8 mouse cellular contexts compared by ENCODE assay signal in genomic region chr2:164913428-164913786, GRCm38 (mm10). TPM values are rescaled to one million over a fixed set of nuclear protein-coding genes. Genes with fewer than 3 reads are reported as not detected.
DNase-seq lines count a peak whose midpoint lies in the region; ATAC-seq and TF ChIP-seq lines count a peak whose summit lies in the region.

No protein-coding gene starts in this region.

- H3K9ac ChIP-seq in liver, postnatal 0 days (replicated peaks) = no peak overlapping the region; the same call in 1 of the 2 replicates

- peaks cover 12% of the 10 kb centered on the region for H3K4me1 ChIP-seq in bone marrow, adult 2 months (ENCODE audit: control insufficient read depth, insufficient read depth, low read length)
- H3K4me1 ChIP-seq in liver, postnatal 0 days (ENCODE audit: insufficient read depth) = peaks cover 40% of the 10 kb centered on the region

- no peak overlapping the region for H3K4me3 ChIP-seq in bone marrow, adult 2 months (replicated peaks; ENCODE audit: control insufficient read depth, low read depth, low read length)
- no peak overlapping the region for H3K4me3 ChIP-seq in liver, postnatal 0 days (ENCODE audit: low read depth, low read length)

- no peak for TF ChIP-seq CTCF in bone marrow, adult 2 months (IDR thresholded peaks at IDR 0.05; ENCODE audit: control insufficient read depth, insufficient read depth, low read length)
- TF ChIP-seq CTCF in liver, postnatal 0 days (IDR thresholded peaks at IDR 0.05; ENCODE audit: low read depth) = no peak

- peak overlapping the region; percentile 27; the same call in 1 of the 2 replicates for H3K4me2 ChIP-seq in liver, postnatal 0 days (ENCODE audit: low read depth, low read length)

- peak; percentile 44 for DNase-seq in kidney, postnatal 14 days
- no peak for DNase-seq in kidney, adult 11 months
- peak; percentile 73 for DNase-seq in liver, postnatal 0 days
- DNase-seq in splenic B cell, adult 2 months (ENCODE audit: low read depth, low spot score) = peak; percentile 86
- no peak for DNase-seq in left cerebral cortex, adult 18-20 months (ENCODE audit: low spot score in 2 of 2)
- DNase-seq in frontal cortex, postnatal 14 days (ENCODE audit: low spot score in 2 of 2) = no peak
- no peak for DNase-seq in retina, embryonic 14.5 days (ENCODE audit: low spot score)

- peak overlapping the region; percentile 78 for H3K27ac ChIP-seq in bone marrow, adult 2 months (ENCODE audit: control insufficient read depth, insufficient read depth, low read depth, low read length, poor library complexity)
- H3K27ac ChIP-seq in liver, postnatal 0 days (ENCODE audit: low read depth) = peak overlapping the region; percentile 73

- H3K36me3 ChIP-seq in liver, postnatal 0 days (replicated peaks; ENCODE audit: insufficient read depth, low read length) = peaks cover 10% of the 10 kb centered on the region
- peaks cover 1% of the 10 kb centered on the region for H3K36me3 ChIP-seq in splenic B cell, adult 2 months (ENCODE audit: control insufficient read depth, insufficient read depth, low read length, poor library complexity, severe bottlenecking)

- no peaks in the 10 kb centered on the region for H3K27me3 ChIP-seq in liver, postnatal 0 days (ENCODE audit: insufficient read depth, low read length)
- no peaks in the 10 kb centered on the region; the same call in 1 of the 2 replicates for H3K27me3 ChIP-seq in splenic B cell, adult 2 months (ENCODE audit: control insufficient read depth, insufficient read depth, low read length, poor library complexity, severe bottlenecking)

- H3K9me3 ChIP-seq in liver, postnatal 0 days (ENCODE audit: low read length) = no peaks in the 10 kb centered on the region

- no peak for TF ChIP-seq EP300 in liver, postnatal 0 days (IDR thresholded peaks at IDR 0.05; ENCODE audit: low read depth)

- WGBS in bone marrow, adult 2 months = 21% methylated on average over 2 of the region's 2 CpGs
- 41% methylated on average over 2 of the region's 2 CpGs for WGBS in liver, postnatal 0 days (ENCODE audit: insufficient replicate concordance)

- no peak for TF ChIP-seq POLR2A in bone marrow, adult 2 months (IDR thresholded peaks at IDR 0.05; ENCODE audit: borderline replicate concordance, control insufficient read depth, low read depth, low read length)

- no peak for ATAC-seq in liver, postnatal 0 days

RNA-seq across cellular contexts. Expression of gene Zfp335, which starts 1.9 kb away (rescaled TPM):
- polyA plus RNA-seq in bone marrow, adult 2 months (2011; ENCODE audit: insufficient read depth, insufficient read length, low replicate concordance, missing spikeins) = 17.1 and 35.2 TPM in 2 replicates
- polyA plus RNA-seq in liver, postnatal 0 days (2015; fragmentation: Nextera tagmentation; extraction: Ambion mirVana) = 2.1 and 2.5 TPM in 2 replicates
- total RNA-seq in left cerebral cortex, adult 18-20 months (2021) = 10 to 100 TPM; 25.0 to 25.1 TPM

RNA-seq across cellular contexts. Expression of gene Mmp9, which starts 27.2 kb away (rescaled TPM):
- 173 and 363 TPM in 2 replicates for polyA plus RNA-seq in bone marrow, adult 2 months (2011; ENCODE audit: insufficient read depth, insufficient read length, low replicate concordance, missing spikeins)
- polyA plus RNA-seq in liver, postnatal 0 days (2015; fragmentation: Nextera tagmentation; extraction: Ambion mirVana) = 15.8 and 17.2 TPM in 2 replicates
- total RNA-seq in left cerebral cortex, adult 18-20 months (2021) = 1 to 10 TPM; 2.0 to 2.1 TPM

RNA-seq across cellular contexts. Expression of gene Pcif1, which starts 34.3 kb away (rescaled TPM):
- polyA plus RNA-seq in bone marrow, adult 2 months (2011; ENCODE audit: insufficient read depth, insufficient read length, low replicate concordance, missing spikeins) = 24.8 and 31.6 TPM in 2 replicates
- polyA plus RNA-seq in liver, postnatal 0 days (2015; fragmentation: Nextera tagmentation; extraction: Ambion mirVana) = 38.4 and 38.6 TPM in 2 replicates
- 10 to 100 TPM; 40.6 to 46.1 TPM for total RNA-seq in left cerebral cortex, adult 18-20 months (2021)

RNA-seq across cellular contexts. Expression of gene Slc12a5, which starts 47.2 kb away (rescaled TPM):
- 3.6 and 5.1 TPM in 2 replicates for polyA plus RNA-seq in bone marrow, adult 2 months (2011; ENCODE audit: insufficient read depth, insufficient read length, low replicate concordance, missing spikeins)
- 0.39 and 0.60 TPM in 2 replicates for polyA plus RNA-seq in liver, postnatal 0 days (2015; fragmentation: Nextera tagmentation; extraction: Ambion mirVana)
- total RNA-seq in left cerebral cortex, adult 18-20 months (2021) = 100 to 1,000 TPM; 538 to 565 TPM

RNA-seq across cellular contexts. Expression of gene Pltp, which starts 55.9 kb away (rescaled TPM):
- polyA plus RNA-seq in bone marrow, adult 2 months (2011; ENCODE audit: insufficient read depth, insufficient read length, low replicate concordance, missing spikeins) = 2.4 and 6.5 TPM in 2 replicates
- polyA plus RNA-seq in liver, postnatal 0 days (2015; fragmentation: Nextera tagmentation; extraction: Ambion mirVana) = 33.4 and 35.3 TPM in 2 replicates
- total RNA-seq in left cerebral cortex, adult 18-20 months (2021) = 10 to 100 TPM; 90.7 to 93.5 TPM

Comparison
In these comparisons a context has a peak if more than half of its experiments do, and no peak if none do; other contexts are left out.
1. DNase-seq: peak in kidney, postnatal 14 days (single experiment), liver, postnatal 0 days (single experiment) and splenic B cell, adult 2 months (single experiment); none in kidney, adult 11 months (single experiment), left cerebral cortex, adult 18-20 months (0 of 2), frontal cortex, postnatal 14 days (0 of 2) and retina, embryonic 14.5 days (single experiment).